Mouse (Mus musculus) retina, postnatal 7 days (tissue): ENCODE results near the gene Ulk4.
A peak's percentile ranks its signal among the peaks of the same experiment; 100 is the strongest.
"Not testable (repeated sequence)": the region's sequence is repeated elsewhere in the genome, so short reads cannot be mapped to it uniquely, and the experiment has no call there.

Source experiments
- DNase-seq: peaks from one replicate; pipeline ENCODE4 v3.0.0-alpha.2; 2012; ENCODE audit warnings: low read depth, low spot score

Ulk4 gene

DNA sequence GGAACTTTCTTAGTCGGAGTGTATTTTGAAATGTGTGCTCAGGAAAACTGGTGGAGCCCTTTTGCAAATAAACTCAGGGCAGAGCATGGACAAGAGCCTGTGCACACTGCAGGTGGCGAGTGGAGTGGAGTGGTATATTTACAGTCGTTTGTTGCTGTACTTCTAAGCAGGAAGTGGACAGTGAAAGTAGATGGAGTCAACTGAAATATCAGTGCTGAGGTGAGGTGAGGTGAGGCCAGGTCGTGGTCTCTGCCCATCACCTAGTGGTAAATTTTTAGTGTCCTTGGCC lies 341.4 kb downstream of the Ulk4 start:
- no peak for DNase-seq

DNA sequence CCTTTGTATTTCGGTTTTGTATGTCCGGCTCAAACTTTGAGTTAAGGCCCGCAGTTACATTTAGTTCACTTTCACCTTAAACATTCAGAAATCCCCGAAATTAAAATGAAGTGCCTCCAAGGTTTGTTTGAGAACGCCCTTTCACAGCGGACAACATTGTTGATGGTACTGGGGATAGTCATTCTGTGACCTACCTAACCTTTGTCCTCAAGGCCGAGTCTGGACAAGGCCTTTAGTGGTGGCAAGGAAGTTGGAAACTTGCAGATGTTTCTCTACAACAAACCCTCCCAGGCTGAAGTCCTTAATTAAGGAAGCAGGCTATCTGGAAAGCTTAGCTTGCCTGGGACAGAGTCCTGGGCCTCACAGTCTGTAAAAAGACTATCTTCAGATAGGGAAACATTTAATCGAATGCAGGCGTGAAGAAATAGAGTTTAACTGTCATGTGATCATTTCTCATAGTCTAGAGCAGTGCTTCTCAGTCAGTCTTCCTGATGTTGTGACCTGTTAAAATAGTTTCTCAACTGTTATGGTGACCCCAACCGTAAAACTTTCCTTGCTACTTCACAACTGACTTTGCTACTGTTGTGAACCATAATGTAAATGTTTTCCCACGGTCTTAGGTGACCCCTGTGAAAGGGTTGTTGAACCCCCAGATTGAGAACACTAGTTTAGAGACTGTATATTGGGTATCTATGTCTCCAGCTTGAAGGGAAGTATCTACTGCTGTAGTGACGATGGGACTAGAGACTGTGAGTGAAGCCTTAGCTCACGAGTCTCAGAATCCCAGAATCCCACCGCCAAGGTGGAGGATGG lies 342.0 kb downstream of the Ulk4 start:
- no peak for DNase-seq

DNA sequence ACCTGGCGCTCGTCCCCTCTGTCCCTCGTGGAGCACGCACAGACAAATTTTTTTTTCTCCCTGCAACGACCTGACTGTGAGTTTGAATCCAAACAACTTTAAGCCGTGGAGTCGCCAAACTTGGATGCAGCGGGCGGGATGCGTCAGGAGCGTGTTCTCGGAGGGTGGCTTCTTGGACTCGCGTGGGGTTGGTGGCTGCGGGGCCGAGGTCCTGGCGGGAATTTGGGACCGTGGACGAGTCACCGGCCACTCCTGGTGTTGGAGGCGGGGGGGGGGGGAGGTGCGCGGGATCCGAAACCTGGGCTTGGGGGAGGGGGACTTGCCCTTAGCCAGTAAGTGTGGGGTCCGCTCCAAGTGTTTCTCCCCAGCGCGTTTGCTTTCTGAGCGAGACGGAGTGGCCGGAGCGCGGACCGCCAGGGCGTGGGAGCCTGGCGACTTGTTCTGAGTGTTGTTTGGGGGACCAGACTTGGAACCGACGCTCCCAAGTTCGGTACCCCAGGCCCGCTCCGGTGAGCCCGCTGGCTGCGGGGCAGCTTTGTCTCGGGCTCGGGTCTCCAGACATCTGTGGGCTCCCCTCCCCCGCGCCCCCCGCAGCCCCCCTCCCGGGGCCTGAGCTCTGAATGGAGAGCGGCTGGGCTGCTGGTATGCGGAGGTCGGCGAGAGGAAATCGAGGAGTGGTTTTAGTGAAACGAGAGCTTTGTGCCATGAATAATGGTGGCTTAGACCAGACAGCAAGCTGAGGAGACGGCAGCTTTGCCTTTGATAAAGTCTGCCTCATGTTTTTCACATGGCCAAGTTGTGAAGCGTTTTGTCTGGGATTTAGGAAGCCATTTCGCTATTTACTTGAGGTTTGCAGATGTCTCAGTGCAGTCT lies 342.9 kb downstream of the Ulk4 start:
- DNase-seq, result no peak

DNA sequence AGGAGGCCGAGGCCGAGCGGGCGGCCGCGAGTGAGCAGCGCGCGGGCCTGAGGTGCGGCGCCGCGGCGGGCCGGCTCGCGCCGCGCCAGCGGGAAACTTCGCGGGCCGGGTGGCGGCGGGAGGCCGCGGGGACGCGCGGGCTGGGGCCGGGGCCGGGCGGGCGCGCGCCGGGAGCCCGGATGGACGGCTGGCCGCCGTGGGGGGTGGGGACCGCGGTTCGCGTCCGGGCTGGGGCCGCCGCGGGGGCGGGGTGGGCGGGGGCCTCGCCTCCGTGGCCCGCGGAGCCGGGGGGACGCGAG lies 343.5 kb downstream of the Ulk4 start:
- no peak for DNase-seq

DNA sequence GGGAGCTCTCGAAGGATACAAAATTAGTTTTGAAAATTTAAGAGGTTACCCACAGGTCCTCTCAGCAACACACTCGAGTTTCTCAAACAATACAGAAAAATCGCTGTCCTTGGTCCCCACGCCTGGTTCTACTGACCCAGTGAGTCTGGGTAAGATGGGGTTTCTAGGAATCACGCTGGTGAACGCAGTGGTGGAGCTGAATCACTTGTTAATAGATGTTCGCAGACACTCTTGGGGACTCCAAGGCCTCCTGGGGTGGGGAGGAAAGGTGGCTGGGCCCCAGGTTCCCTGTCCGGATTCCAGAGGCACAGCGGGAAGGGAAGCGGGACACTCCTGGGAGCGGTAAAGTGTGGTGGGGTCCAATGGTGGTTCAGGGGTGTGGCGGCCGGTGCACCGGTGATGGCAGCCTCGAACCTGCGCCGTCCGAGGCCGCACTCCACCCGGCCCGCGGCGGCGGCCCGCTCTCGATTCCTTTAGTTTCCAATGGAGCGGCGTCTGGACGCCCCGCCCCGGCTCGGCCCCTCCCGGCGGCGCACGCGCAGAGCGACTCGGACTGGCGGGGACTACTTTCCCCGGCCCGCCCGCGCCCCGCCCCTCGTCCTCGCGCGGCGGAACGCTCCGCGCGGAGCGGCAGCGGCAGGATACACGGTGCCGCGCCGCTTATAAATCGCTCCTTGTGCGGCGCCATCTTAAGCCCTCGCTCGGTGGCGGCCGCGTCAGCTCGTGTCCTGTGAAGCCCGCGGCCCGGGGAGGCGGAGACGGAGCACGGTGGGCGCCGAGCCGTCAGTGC lies 344.0 kb downstream of the Ulk4 start:
- DNase-seq, result peak; percentile 98

DNA sequence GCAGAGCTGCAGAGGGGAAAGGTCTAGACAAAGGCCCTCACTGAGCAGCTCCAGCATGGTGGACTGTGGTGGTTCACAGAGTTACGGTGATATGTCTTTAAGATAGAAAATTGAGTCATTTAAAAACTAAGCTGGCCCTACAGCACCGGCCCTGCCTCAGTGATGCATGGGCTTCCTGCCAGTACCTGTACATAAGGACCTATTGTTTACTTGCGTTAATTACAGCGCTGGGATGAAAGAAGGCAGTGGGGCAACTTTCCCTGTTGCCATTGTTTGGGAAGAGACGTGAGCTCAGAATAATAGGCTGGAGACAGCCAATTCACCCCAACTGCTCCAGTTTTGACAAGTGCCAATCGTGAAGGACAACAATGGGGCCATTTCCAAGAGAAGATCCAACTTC lies 344.6 kb downstream of the Ulk4 start:
- no peak for DNase-seq

DNA sequence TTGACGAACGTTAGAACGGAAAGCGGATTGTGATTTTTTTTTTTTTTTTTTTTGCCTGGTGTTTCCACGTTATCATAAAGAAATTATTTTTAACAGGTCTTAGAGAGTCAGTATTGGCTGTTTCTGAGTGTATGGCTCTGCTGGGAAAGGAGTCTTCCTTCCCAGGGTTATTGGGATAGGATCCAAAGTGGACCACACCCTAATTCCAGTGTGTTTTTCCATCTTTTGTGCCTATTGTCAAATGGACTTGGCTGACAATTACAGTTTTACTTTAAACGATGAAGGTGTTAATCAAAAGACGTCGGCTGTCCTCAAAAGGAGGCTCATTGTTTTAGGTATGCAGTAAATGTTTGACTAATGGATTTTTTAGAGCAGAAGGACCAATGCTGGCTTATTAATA lies 346.2 kb downstream of the Ulk4 start:
- no peak for DNase-seq

DNA sequence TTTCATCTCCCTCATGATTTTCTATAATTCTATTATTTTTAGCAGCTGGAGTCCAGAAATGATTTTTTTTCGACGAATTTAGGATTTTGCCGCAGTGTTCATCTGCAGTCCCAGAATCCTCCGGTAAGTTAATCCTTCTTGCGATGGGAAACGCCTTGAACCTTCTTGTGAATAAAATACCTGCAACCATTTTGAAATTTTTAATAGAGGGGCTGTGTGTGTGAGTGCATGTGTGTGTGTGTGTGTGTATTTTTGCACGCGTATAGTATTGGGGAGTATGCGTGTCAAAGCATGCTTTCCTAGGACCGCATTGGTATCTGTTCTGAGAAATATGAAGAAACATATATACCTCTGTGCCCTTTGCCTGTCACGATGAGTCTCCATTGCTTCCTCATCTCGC lies 347.0 kb downstream of the Ulk4 start:
- no peak for DNase-seq

DNA sequence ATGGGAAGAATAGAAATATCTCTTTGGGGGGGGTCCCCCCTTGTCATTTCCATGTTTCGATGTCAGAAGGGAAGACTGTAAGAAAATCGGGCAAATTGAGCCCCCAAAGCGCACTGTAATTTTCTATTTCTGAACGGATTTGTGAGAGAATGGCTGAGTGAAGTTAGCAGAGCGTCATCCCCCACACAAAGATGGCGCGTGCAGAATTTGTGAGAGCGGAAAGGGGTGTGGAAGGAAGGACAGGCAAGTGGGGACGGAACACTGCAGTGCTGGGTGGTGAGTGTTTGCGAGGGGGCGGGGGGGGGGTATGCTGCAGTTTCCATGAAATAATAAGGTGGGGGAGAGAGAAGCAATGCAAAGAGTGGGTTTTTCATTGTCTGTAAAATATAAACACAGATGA lies 347.9 kb downstream of the Ulk4 start, which contains the start of gene Ctnnb1:
TSS of gene Ctnnb1 (plus strand) at position 136 of the 400 bp plus-strand sequence.
- DNase-seq, result no peak

DNA sequence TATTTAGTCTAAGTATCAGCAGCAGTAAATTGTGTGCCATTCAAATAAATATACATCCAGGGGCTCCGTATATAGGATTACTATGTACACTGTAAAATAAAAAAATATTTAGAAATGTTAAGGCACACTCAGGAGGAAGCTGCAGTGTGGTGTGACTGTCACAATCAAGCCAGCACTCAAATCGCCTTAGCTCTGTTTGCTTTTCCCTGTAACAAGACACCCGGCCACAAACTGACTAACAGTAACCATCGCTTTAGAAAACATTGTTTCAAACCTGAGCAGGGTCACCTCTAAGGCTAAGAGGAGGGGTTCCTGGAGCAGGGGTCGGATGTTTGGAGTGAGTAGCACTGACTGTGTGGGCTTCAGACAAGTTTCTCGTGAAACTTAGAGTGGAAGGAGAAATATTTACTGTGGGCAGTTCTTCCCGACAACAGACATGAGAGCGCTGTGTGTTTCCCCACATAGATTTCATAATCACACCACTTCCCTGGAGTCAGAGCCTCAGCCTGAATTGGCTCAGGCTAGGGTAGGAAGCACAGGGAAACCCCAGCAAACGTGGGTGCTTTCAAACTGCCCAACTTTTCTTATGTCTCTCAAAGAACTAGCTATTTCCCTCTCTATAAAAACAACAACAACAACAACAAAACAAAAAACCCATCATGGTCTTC lies 349.9 kb downstream of the Ulk4 start:
- DNase-seq, result no peak

DNA sequence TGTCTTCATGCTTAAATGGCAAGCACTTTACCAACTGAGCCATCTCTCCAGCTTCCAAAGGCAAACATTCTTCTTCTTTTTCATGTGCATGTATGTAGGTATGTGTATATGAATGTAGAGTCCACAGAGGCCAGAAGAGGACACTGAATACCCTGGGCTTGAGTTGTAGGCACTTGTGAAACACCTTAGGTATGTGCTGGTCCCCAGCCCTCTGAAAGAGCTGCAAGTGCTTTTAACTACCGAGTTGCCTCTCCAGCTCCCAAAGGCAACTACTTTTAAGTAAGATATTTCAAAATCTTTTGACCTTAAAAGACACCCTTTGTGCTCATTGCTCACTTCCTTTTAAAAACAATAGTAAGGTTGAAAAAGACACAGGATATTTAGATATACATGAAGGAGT lies 350.9 kb downstream of the Ulk4 start:
- DNase-seq, result no peak

DNA sequence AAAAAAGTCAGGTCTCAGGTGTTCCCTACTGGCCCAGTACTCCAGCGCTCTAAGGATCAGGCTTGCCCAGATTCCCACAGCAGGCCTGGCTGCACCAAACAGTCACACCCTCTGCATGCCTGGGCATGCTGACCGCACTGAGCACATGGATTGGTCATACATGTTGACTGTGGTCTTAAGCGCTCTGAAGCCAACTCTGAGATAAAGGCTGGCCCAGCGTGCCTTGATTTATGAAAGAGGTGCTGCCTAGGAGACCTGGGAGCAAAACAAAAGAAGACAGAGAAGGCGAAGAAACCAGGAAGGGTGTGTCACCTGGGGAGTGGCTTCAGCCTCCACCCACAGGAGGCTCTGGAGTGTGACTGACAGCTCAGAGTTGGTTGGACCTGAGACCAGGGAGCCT lies 357.9 kb downstream of the Ulk4 start:
- no peak for DNase-seq

DNA sequence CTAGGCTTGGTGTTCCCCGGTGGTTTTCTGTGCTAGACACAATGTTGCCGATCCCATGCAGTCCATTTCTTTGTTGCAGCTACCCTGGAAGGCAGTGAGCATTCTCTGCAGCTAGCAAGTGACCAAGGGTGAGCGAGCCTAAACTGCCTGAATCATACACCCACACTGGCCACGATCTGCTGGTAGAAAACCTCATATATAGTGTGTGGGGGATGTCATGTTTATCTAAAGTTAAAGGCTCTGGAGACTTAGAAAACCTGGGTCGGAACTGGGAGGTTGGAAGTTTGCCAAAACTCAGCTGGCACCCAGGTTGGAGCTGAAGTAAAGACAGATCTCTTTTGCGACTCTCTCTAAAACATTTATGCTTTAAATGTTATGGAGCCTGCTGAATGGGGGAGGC lies 358.4 kb downstream of the Ulk4 start:
- no peak for DNase-seq

DNA sequence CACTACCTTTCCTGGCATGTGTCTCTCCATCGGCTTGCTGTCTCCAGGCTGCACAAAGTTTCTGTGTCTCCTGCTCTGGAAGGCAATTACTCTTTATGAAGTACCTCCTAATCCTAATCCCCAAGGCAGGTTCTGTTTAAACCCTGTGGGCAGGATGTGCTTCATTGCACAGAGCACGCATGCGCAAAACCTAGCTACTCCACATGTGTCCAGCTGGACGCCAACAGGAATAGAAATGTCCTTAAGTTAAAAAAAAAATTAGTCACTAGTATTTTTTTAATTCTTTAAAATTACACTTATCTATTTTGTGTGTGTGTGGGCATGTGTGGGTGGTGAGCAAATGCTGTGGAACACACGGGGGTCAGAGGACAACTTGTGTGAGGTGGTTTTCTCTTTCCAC lies 358.8 kb downstream of the Ulk4 start:
- DNase-seq, result no peak

DNA sequence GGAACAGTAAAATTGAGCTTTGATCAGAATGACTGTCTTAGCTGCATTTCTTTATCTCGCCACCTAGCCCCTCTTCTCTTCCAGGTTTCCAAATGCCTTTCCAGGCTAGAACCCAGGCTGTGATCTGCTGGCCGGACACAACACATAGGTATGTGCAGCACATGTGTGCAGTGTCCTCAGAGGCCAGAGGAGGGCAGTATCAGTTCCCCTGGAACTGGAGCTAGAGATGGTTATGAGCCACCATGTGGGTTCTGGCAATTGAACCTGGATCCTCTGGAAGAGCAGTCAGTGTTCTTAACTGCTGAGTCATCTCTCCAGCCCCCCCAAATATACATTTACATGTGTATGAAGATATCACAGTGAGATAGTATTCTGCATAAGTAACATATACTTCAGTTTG lies 359.4 kb downstream of the Ulk4 start:
- not testable (repeated sequence) for DNase-seq

DNA sequence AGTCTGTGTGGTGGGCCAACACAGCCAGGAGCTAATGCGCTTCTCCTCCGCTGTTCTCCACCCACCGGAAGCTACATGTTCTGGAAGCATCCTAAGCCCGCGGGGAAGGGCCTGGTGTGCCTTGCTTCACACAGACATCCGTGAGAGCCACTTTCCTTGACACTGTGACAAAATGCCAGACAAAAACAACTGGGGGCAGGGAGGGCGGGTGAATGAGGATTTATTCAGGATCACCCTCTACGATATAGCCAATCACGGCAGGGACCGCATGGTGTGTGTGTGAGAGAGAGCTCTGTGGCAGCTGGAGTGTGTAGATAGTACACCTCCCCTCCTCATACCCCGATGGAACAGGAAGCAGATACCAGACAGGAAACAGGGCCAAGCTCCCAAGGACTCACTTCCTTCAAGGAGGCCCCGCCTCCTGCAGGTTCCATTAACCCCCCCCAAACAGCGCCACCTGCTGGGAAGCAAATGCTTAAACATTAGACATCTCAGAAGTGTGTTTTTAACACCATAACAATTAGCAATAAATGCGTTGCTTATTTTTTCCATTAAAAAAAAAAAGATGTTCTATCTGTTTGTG lies 362.0 kb downstream of the Ulk4 start:
- no peak for DNase-seq

DNA sequence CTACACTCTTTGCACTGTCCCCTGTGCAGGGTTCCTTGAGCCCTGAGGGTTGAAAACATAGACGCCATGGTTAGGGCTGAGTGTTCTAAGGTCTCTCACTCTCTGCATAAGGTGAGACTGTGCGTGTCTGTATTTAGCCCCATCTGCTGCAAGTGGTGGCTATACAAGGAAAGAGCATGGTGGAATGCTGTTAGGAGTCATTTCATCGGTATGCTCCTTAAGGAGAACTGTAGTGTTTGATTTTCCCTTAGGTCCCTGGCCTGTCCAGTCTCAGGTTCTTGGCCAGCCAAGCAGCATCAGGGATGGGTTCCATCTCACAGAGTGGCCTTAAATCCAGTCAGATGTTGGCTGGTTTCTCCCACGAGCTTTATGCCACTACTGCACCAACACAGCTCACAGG lies 362.6 kb downstream of the Ulk4 start:
- no peak for DNase-seq

DNA sequence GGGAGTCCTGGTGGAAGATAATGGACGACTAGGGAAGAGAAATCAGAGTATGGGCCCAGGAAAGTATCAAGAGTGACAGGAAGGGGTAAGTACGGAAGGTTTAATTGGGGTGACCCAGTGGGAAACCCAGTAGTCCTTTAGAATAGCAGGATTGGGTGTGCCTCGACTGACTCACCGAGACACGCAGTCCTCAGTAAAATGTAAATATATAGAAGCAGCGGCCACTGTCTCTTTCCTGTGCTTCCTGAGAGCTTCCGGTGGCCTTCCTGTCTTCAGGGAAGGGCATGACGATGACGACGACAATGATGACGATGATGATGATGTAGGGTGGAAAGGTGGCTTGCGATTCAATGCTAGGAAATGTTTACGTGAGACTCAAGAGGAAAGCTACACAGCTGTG lies 363.8 kb downstream of the Ulk4 start:
- DNase-seq, result no peak

DNA sequence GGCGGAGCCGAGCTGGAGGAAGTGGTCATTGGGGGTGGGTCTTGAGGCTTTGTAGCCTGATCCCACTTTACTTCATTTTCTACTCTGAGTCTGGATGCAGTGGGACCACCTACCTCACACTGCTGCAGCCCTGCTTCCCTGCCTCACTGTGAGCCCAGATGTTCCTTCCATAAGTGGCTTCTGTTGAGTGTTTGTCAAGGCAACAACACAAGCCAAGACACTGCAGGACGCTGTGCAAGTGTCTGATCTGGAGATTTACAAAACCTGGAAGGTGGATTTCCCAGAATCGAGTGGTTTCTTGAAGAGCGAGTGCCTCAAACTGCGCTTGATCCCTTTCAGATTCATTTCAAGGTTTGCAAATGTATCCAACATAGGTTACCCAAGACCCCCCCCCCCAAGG lies 368.5 kb downstream of the Ulk4 start:
- no peak for DNase-seq
